Mouse (Mus musculus) CH12.LX (cell line): Measurements from ENCODE around the gene Nelfb. TPM values are rescaled to one million over a fixed set of nuclear protein-coding genes. Genes with fewer than 3 reads are reported as not detected.

Experiments used
- DNase-seq: peaks from one replicate; pipeline ENCODE4 v3.0.0-alpha.2; 2013; ENCODE audit errors: extremely low read depth
- H3K27ac ChIP-seq: 2 replicates; pipeline ENCODE4 v1.5.1; 2012; ENCODE audit warnings: low read depth, mild to moderate bottlenecking, control low read depth, moderate library complexity; ENCODE audit not compliant: insufficient read depth
- H3K27me3 ChIP-seq: replicated peaks from 2 replicates; pipeline ENCODE3; 2012; ENCODE audit warnings: inconsistent platforms
- H3K36me3 ChIP-seq, 2 experiments: replicated peaks in 1 of 2; 2 replicates each; pipeline versions ENCODE3 to v1.6.1; 2012; ENCODE audit warnings: inconsistent platforms in 1 of 2, low read length in 1 of 2, mild to moderate bottlenecking in 1 of 2, mixed read lengths in 1 of 2, moderate library complexity in 1 of 2; ENCODE audit not compliant: control insufficient read depth in 1 of 2, insufficient read depth in 1 of 2
- H3K4me1 ChIP-seq, 2 experiments: 2 replicates each; pipeline ENCODE4 v1.6.1; 2012; ENCODE audit warnings: inconsistent platforms in 1 of 2, moderate library complexity in 1 of 2; ENCODE audit not compliant: insufficient read depth in 2 of 2, control insufficient read depth in 1 of 2
- H3K4me2 ChIP-seq: 2 replicates; pipeline ENCODE4 v1.6.1; 2012; ENCODE audit warnings: low read depth, mild to moderate bottlenecking, control low read depth; ENCODE audit not compliant: poor library complexity, insufficient read depth, severe bottlenecking
- H3K4me3 ChIP-seq, 3 experiments: fragments of 150-350 bp in 1 of 3; sonication (generic) in 1 of 3; replicated peaks in 1 of 3; 2 replicates each; pipeline versions ENCODE3 to v1.5.1; 2011 to 2012; ENCODE audit warnings: low read depth in 2 of 3, low read length in 2 of 3, mild to moderate bottlenecking in 2 of 3, moderate library complexity in 2 of 3, control low read depth in 1 of 3, improper control_type of control experiment in 1 of 3, inconsistent platforms in 1 of 3, mixed read lengths in 1 of 3; ENCODE audit not compliant: poor library complexity in 1 of 3
- H3K79me2 ChIP-seq: replicated peaks from 2 replicates; pipeline ENCODE4 v1.6.1; 2012; ENCODE audit warnings: mild to moderate bottlenecking, moderate library complexity; ENCODE audit not compliant: control insufficient read depth, poor library complexity, insufficient read depth, severe bottlenecking; ENCODE audit errors: extremely low read depth
- H3K9ac ChIP-seq: 2 replicates; pipeline ENCODE4 v1.6.1; 2012; ENCODE audit warnings: low read depth, mild to moderate bottlenecking, control low read depth, moderate library complexity; ENCODE audit not compliant: insufficient read depth
- H3K9me3 ChIP-seq: replicated peaks from 2 replicates; pipeline ENCODE3; 2012; ENCODE audit warnings: low read length, inconsistent platforms, mixed read lengths
- BHLHE40 ChIP-seq: IDR thresholded peaks from 2 replicates; pipeline ENCODE4 v1.6.1; 2011; ENCODE audit warnings: mild to moderate bottlenecking, low read depth, low read length, improper control_type of control experiment
- CTCF ChIP-seq, 2 experiments: IDR thresholded peaks in 1 of 2; conservative IDR thresholded peaks in 1 of 2; 2 replicates each; pipeline ENCODE4 v1.5.1; 2011 to 2012; ENCODE audit warnings: low read depth in 2 of 2, low read length in 2 of 2, improper control_type of control experiment in 1 of 2, inconsistent platforms in 1 of 2, mild to moderate bottlenecking in 1 of 2, moderate library complexity in 1 of 2
- E2F4 ChIP-seq: IDR thresholded peaks from 2 replicates; pipeline ENCODE4 v1.6.1; 2011; ENCODE audit warnings: low read depth, low read length, improper control_type of control experiment; ENCODE audit not compliant: insufficient replicate concordance
- ELF1 ChIP-seq: IDR thresholded peaks from 2 replicates; pipeline ENCODE4 v1.6.1; 2014; ENCODE audit warnings: low read depth, mild to moderate bottlenecking, inconsistent platforms, low read length, improper control_type of control experiment
- EP300 ChIP-seq: IDR thresholded peaks from 2 replicates; pipeline ENCODE4 v1.6.1; 2011; ENCODE audit warnings: low read length, improper control_type of control experiment
- ETS1 ChIP-seq: conservative IDR thresholded peaks from 2 replicates; pipeline ENCODE4 v1.6.1; 2012; ENCODE audit warnings: low read depth, mild to moderate bottlenecking, inconsistent platforms, low read length, improper control_type of control experiment, moderate library complexity
- GABPA ChIP-seq: IDR thresholded peaks from 2 replicates; pipeline ENCODE4 v1.6.1; 2012; ENCODE audit warnings: low read depth, low read length, improper control_type of control experiment, inconsistent platforms; ENCODE audit not compliant: insufficient replicate concordance
- HCFC1 ChIP-seq: IDR thresholded peaks from 2 replicates; pipeline ENCODE4 v1.6.1; 2012; ENCODE audit warnings: low read depth, mild to moderate bottlenecking, inconsistent platforms, low read length, improper control_type of control experiment
- IRF4 ChIP-seq: IDR thresholded peaks from 2 replicates; pipeline ENCODE4 v1.6.1; 2014; ENCODE audit warnings: low read depth, mild to moderate bottlenecking, inconsistent platforms, low read length, improper control_type of control experiment
- JUND ChIP-seq: conservative IDR thresholded peaks from 2 replicates; pipeline ENCODE4 v1.6.1; 2011; ENCODE audit warnings: low read depth, low read length, improper control_type of control experiment
- KAT2A ChIP-seq: IDR thresholded peaks from 2 replicates; pipeline ENCODE4 v1.6.1; 2012; ENCODE audit warnings: low read length, improper control_type of control experiment, inconsistent platforms; ENCODE audit not compliant: insufficient replicate concordance
- MXI1 ChIP-seq: IDR thresholded peaks from 2 replicates; pipeline ENCODE4 v1.6.1; 2011; ENCODE audit warnings: mild to moderate bottlenecking, low read depth, low read length, improper control_type of control experiment
- MYC ChIP-seq: IDR thresholded peaks from 2 replicates; pipeline ENCODE4 v1.6.1; 2011; ENCODE audit warnings: low read depth, mild to moderate bottlenecking, improper control_type of control experiment, low read length
- NELFE ChIP-seq: IDR thresholded peaks from 2 replicates; pipeline ENCODE4 v1.6.1; 2011; ENCODE audit warnings: low read depth, low read length, improper control_type of control experiment
- NRF1 ChIP-seq: IDR thresholded peaks from 2 replicates; pipeline ENCODE4 v1.6.1; 2014; ENCODE audit warnings: low read depth, mild to moderate bottlenecking, inconsistent platforms, low read length, improper control_type of control experiment, moderate library complexity
- PAX5 ChIP-seq: IDR thresholded peaks from 2 replicates; pipeline ENCODE4 v1.6.1; 2012; ENCODE audit warnings: low read length, inconsistent platforms, mixed read lengths
- POLR2AphosphoS2 ChIP-seq: IDR thresholded peaks from 2 replicates; pipeline ENCODE4 v1.6.1; 2011; ENCODE audit warnings: low read depth, low read length, improper control_type of control experiment
- RAD21 ChIP-seq: IDR thresholded peaks from 2 replicates; pipeline ENCODE4 v1.6.1; 2011; ENCODE audit warnings: low read depth, mild to moderate bottlenecking, low read length, improper control_type of control experiment, moderate library complexity
- RCOR1 ChIP-seq: conservative IDR thresholded peaks from 2 replicates; pipeline ENCODE4 v1.6.1; 2012; ENCODE audit warnings: low read depth, mild to moderate bottlenecking, inconsistent platforms, low read length, improper control_type of control experiment
- SMC3 ChIP-seq: IDR thresholded peaks from 2 replicates; pipeline ENCODE4 v1.6.1; 2011; ENCODE audit warnings: low read depth, low read length, improper control_type of control experiment
- TCF12 ChIP-seq: IDR thresholded peaks from 2 replicates; pipeline ENCODE4 v1.6.1; 2014; ENCODE audit warnings: low read depth, mild to moderate bottlenecking, inconsistent platforms, low read length, improper control_type of control experiment
- UBTF ChIP-seq: IDR thresholded peaks from 2 replicates; pipeline ENCODE4 v1.6.1; 2012; ENCODE audit warnings: low read depth, mild to moderate bottlenecking, inconsistent platforms, low read length, improper control_type of control experiment, moderate library complexity
- ZC3H11A ChIP-seq: IDR thresholded peaks from 2 replicates; pipeline ENCODE4 v1.6.1; 2012; ENCODE audit warnings: low read depth, mild to moderate bottlenecking, inconsistent platforms, low read length, improper control_type of control experiment
- ZMIZ1 ChIP-seq: IDR thresholded peaks from 2 replicates; pipeline ENCODE4 v1.6.1; 2012; ENCODE audit warnings: low read depth, mild to moderate bottlenecking, inconsistent platforms, low read length, improper control_type of control experiment
- ZNF384 ChIP-seq: IDR thresholded peaks from 2 replicates; pipeline ENCODE4 v1.6.1; 2012; ENCODE audit warnings: low read depth, low read length, improper control_type of control experiment, inconsistent platforms
- dilution Hi-C: fragments of 300-500 bp; cut with MboI; formaldehyde crosslinking; loops from 2 replicates; pipeline ENCODE4 v1.14.3; 2020; ENCODE audit warnings: low sequenced_read_pairs; ENCODE audit not compliant: extremely low pct_unique_long_range_greater_than_20kb, extremely low pct_ligation_motif_present
- in situ Hi-C: fragments of 300-500 bp; cut with MboI; formaldehyde crosslinking; loops from 3 replicates; pipeline ENCODE4 v1.14.3; 2019; ENCODE audit warnings: low sequenced_read_pairs, low pct_ligation_motif_present, low pct_unique_long_range_greater_than_20kb, mixed read lengths
- polyA plus RNA-seq: library from polyadenylated mRNA; unstranded; fragments of >175 nt; gene quantifications from 2 replicates; pipeline ENCODE4 v1.2.1, GENCODE M21; 2012; ENCODE audit warnings: low read depth; ENCODE audit not compliant: insufficient read length
- total RNA-seq, 2 experiments: library from RNA; depleted of rRNA; stranded (reverse); fragments of 300-350 nt in 1 of 2; fragments of >200 nt in 1 of 2; gene quantifications; 2 replicates each; pipeline ENCODE4 v1.2.3; 2012 to 2014

The Nelfb gene
- total and polyA plus RNA-seq, 3 experiments = 53.6 to 58.0 (median 57.0) TPM

GRCm38 (mm10) chr2:25203631-25204214 is 7.6 kb downstream of the Nelfb start:
- H3K4me1 ChIP-seq = peaks cover 2 to 6% of the 10 kb centered on the region in 2 experiments; a peak in 2 of 4 replicates
- peaks cover 84 to 95% of the 10 kb centered on the region in 2 experiments for H3K36me3 ChIP-seq
- TF ChIP-seq RAD21 (peak; percentile 18), POLR2AphosphoS2 (no peak), KAT2A (no peak), PAX5 (no peak), CTCF (conservative IDR thresholded peaks at IDR 0.05 in 1 of 2, IDR thresholded peaks at IDR 0.05 in 1 of 2; ENCODE audit: low read depth in 2 of 2, low read length in 2 of 2) (peak in 1 of 2 experiments; percentile 43; a peak in 2 of 4 replicates), RCOR1 (no peak), SMC3 (peak; percentile 45), UBTF (no peak)
- H3K9me3 ChIP-seq = no peaks in the 10 kb centered on the region
- DNase-seq = no peak
- H3K4me2 ChIP-seq = no peak overlapping the region
- H3K27me3 ChIP-seq = no peaks in the 10 kb centered on the region
- dilution Hi-C loops = no loop called here
- H3K79me2 ChIP-seq = peaks cover 5% of the 10 kb centered on the region; the same call in 1 of the 2 replicates
- in situ Hi-C loops = no loop called here
- H3K9ac ChIP-seq = no peak overlapping the region
- no peak overlapping the region for H3K4me3 ChIP-seq
- no peak overlapping the region for H3K27ac ChIP-seq

DNA sequence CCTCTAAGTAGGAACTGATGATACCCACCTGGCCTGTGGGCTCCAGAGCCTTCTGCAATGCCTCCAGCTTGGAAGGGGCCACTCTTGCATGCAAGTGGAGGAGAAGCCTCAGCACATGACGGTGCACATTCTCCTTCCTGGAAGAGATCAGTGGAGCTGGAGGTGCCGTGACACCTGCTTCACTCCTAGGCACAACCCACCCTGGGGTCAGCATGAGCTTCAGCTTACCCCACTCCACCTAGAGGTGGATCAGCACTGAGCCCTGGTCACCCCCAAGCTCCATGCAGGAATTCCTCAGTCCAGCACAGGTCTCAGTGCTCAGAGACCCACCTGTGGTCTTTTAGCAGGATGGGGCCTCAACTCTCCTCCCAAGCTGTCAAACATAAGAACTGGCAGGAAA is 10.7 kb downstream of the Nelfb start:
- Histone ChIP-seq H3K9me3 (no peaks in the 10 kb centered on the region), H3K4me1 (peaks cover 0 to 11% of the 10 kb centered on the region in 2 experiments; a peak in 2 of 4 replicates), H3K27me3 (no peaks in the 10 kb centered on the region), H3K4me2 (no peak overlapping the region)
- no peak for DNase-seq
- TF ChIP-seq ZC3H11A (no peak), ZMIZ1 (no peak), GABPA (no peak), IRF4 (no peak), RAD21 (no peak), KAT2A (no peak), HCFC1 (no peak), JUND (no peak), SMC3 (no peak), ZNF384 (no peak), NRF1 (no peak), MYC (no peak), MXI1 (no peak), NELFE (no peak), BHLHE40 (no peak), E2F4 (no peak), ETS1 (no peak), EP300 (no peak), ELF1 (no peak), TCF12 (no peak)
- TF ChIP-seq, all 38 proteins: peak for 0
- no peak overlapping the region for H3K27ac ChIP-seq
- no peaks in the 10 kb centered on the region for H3K79me2 ChIP-seq
- H3K36me3 ChIP-seq = peaks cover 60 to 74% of the 10 kb centered on the region in 2 experiments
- no peak overlapping the region for H3K9ac ChIP-seq
- in situ Hi-C loops = no loop called here
- H3K4me3 ChIP-seq = no peak overlapping the region
- dilution Hi-C loops = no loop called here
